Mouse (Mus musculus) liver, embryonic 16.5 days (tissue): Measurements from ENCODE around the gene H2-Q6. TPM values are rescaled to one million over a fixed set of nuclear protein-coding genes. Genes with fewer than 3 reads are reported as not detected.

Experiments
- polyA plus RNA-seq: library from polyadenylated mRNA; unstranded; fragments of >200 nt; fragmentation: Nextera tagmentation; extraction: Ambion mirVana; gene quantifications from 2 replicates; pipeline ENCODE4 v1.2.1, GENCODE M21; 2015

H2-Q6 gene
- polyA plus RNA-seq, 1 experiment from 2014 or later: 9.7 TPM

Other genes with a start within 250 kb of the H2-Q6 start
- gene Aif1, start 248.8 kb upstream of the H2-Q6 start, polyA plus RNA-seq: 22.8 and 23.2 TPM in 2 replicates
- 38.8 and 41.4 TPM in 2 replicates for gene Lst1, start 236.4 kb upstream of the H2-Q6 start, polyA plus RNA-seq
- 1.2 and 2.4 TPM in 2 replicates for gene Ltb, start 230.4 kb upstream of the H2-Q6 start, polyA plus RNA-seq
- gene Tnf, start 222.8 kb upstream of the H2-Q6 start, polyA plus RNA-seq: 0.36 and 0.48 TPM in 2 replicates
- not detected in 2 replicates for gene Lta, start 219.5 kb upstream of the H2-Q6 start, polyA plus RNA-seq
- not detected in 2 replicates for gene Gm16181, start 204.0 kb upstream of the H2-Q6 start, polyA plus RNA-seq
- 0.58 and 1.0 TPM in 2 replicates for gene Atp6v1g2, start 191.2 kb upstream of the H2-Q6 start, polyA plus RNA-seq
- 2.8 and 2.9 TPM in 2 replicates for gene Nfkbil1, start 189.1 kb upstream of the H2-Q6 start, polyA plus RNA-seq
- 128 and 133 TPM in 2 replicates for gene Ddx39b, start 183.1 kb upstream of the H2-Q6 start, polyA plus RNA-seq
- gene H2-D1, start 162.1 kb upstream of the H2-Q6 start, polyA plus RNA-seq: 98.3 and 107 TPM in 2 replicates
- gene H2-Q1, start 104.4 kb upstream of the H2-Q6 start, polyA plus RNA-seq: 0.56 and 0.77 TPM in 2 replicates
- 1.3 and 2.6 TPM in 2 replicates for gene H2-Q2, start 82.6 kb upstream of the H2-Q6 start, polyA plus RNA-seq
- 2.1 and 2.5 TPM in 2 replicates for gene H2-Q4, start 45.2 kb upstream of the H2-Q6 start, polyA plus RNA-seq
- gene H2-Q7, start 14.3 kb downstream of the H2-Q6 start, polyA plus RNA-seq: 16.0 and 16.6 TPM in 2 replicates
- gene H2-Q10, start 45.2 kb downstream of the H2-Q6 start, polyA plus RNA-seq: 377 and 430 TPM in 2 replicates
- not detected in 2 replicates for gene Pou5f1, start 81.2 kb downstream of the H2-Q6 start, polyA plus RNA-seq
- gene Tcf19, start 92.0 kb downstream of the H2-Q6 start, polyA plus RNA-seq: 39.5 and 40.2 TPM in 2 replicates
- 7.5 and 8.2 TPM in 2 replicates for gene Cchcr1, start 92.2 kb downstream of the H2-Q6 start, polyA plus RNA-seq
- 0.17 and 0.19 TPM in 2 replicates for gene Psors1c2, start 108.4 kb downstream of the H2-Q6 start, polyA plus RNA-seq
- 0.02 TPM in 1 of 2 replicates, not detected in the other for gene Cdsn, start 127.3 kb downstream of the H2-Q6 start, polyA plus RNA-seq
- gene 2300002M23Rik, start 142.6 kb downstream of the H2-Q6 start, polyA plus RNA-seq: not detected in 2 replicates
- not detected in 2 replicates for gene Sfta2, start 176.7 kb downstream of the H2-Q6 start, polyA plus RNA-seq
- not detected in 2 replicates for gene Gm9573, start 201.8 kb downstream of the H2-Q6 start, polyA plus RNA-seq
- gene Mucl3, start 218.8 kb downstream of the H2-Q6 start, polyA plus RNA-seq: not detected in 2 replicates
- 4.9 and 6.5 TPM in 2 replicates for gene Vars2, start 242.7 kb downstream of the H2-Q6 start, polyA plus RNA-seq
- 21.4 and 21.6 TPM in 2 replicates for gene Gtf2h4, start 248.9 kb downstream of the H2-Q6 start, polyA plus RNA-seq